Mouse (Mus musculus) thymus, postnatal 0 days (tissue): ENCODE measurements around the gene Bax. TPM values are rescaled to one million over a fixed set of nuclear protein-coding genes. Genes with fewer than 3 reads are reported as not detected.

Experiments used
- DNase-seq: peaks from one replicate; pipeline ENCODE4 v3.0.0-alpha.2; 2015; ENCODE audit warnings: low spot score
- microRNA-seq: library from miRNA; unstranded; fragments of <30 nt; microRNA quantifications from one replicate; pipeline ENCODE4, GENCODE M21; 2016; ENCODE audit warnings: borderline number of aligned reads
- polyA plus RNA-seq: library from polyadenylated mRNA; unstranded; fragments of >200 nt; fragmentation: Nextera tagmentation; extraction: Ambion mirVana; gene quantifications from 2 replicates; pipeline ENCODE4 v1.2.1, GENCODE M21; 2015

The Bax gene
- polyA plus RNA-seq, 1 experiment from 2014 or later, result 178 TPM

GRCm38 (mm10) chr7:45419859-45420614, 46.7 kb downstream of the Bax start:
- no peak for DNase-seq

- no peak for DNase-seq
These were observed 48.7 kb downstream of the Bax start for GRCm38 (mm10) chr7:45417962-45418492.

GRCm38 (mm10) chr7:45415636-45416035, 51.1 kb downstream of the Bax start:
- DNase-seq, result peak; percentile 38

GRCm38 (mm10) chr7:45414740-45415224, 51.9 kb downstream of the Bax start:
- DNase-seq, result no peak

- DNase-seq, result no peak
These were observed 52.6 kb downstream of the Bax start for GRCm38 (mm10) chr7:45413864-45414739.

- DNase-seq, result peak; percentile 10
These were observed 53.4 kb downstream of the Bax start, which contains the start of gene Ntf5 for GRCm38 (mm10) chr7:45413113-45413863. TSS of gene Ntf5 (plus strand) at chr7:45413695.

GRCm38 (mm10) chr7:45412421-45412820, 54.3 kb downstream of the Bax start:
- DNase-seq, result no peak

Small RNAs within 50 kb of the gene (microRNA-seq; reads per million reads assigned to microRNA genes)
- not detected for gene Gm22133

Other genes starting within 250 kb of the Bax start
- 143 and 146 TPM in 2 replicates for gene Cd37, start 227.8 kb downstream of the Bax start, polyA plus RNA-seq
- 0.17 TPM in 1 of 2 replicates, not detected in the other for gene Slc6a16, start 225.8 kb downstream of the Bax start, polyA plus RNA-seq
- gene Slc6a21, start 189.4 kb downstream of the Bax start, polyA plus RNA-seq, result 0.08 TPM in 1 of 2 replicates, not detected in the other
- gene Trpm4, start 133.1 kb downstream of the Bax start, polyA plus RNA-seq, result 4.9 and 5.2 TPM in 2 replicates
- gene Hrc, start 131.6 kb downstream of the Bax start, polyA plus RNA-seq, result 0.08 and 0.09 TPM in 2 replicates
- gene Ppfia3, start 99.9 kb downstream of the Bax start, polyA plus RNA-seq, result 0.27 and 0.49 TPM in 2 replicates
- gene Lin7b, start 96.3 kb downstream of the Bax start, polyA plus RNA-seq, result 0.49 and 0.79 TPM in 2 replicates
- gene Snrnp70, start 71.2 kb downstream of the Bax start, polyA plus RNA-seq, result 198 and 222 TPM in 2 replicates
- 0.14 and 0.34 TPM in 2 replicates for gene Kcna7, start 61.2 kb downstream of the Bax start, polyA plus RNA-seq
- 3.9 and 4.2 TPM in 2 replicates for gene Ntf5, start 53.2 kb downstream of the Bax start, polyA plus RNA-seq
- not detected in 2 replicates for gene Lhb, start 46.1 kb downstream of the Bax start, polyA plus RNA-seq
- gene Gys1, start 32.1 kb downstream of the Bax start, polyA plus RNA-seq, result 9.4 and 10.5 TPM in 2 replicates
- 129 and 143 TPM in 2 replicates for gene Ruvbl2, start 28.8 kb downstream of the Bax start, polyA plus RNA-seq
- 3,702 and 3,772 TPM in 2 replicates for gene Ftl1, start 7.0 kb downstream of the Bax start, polyA plus RNA-seq
- 2.6 and 2.8 TPM in 2 replicates for gene Tulp2, start 15.0 kb upstream of the Bax start, polyA plus RNA-seq
- gene Gm45808, start 19.9 kb upstream of the Bax start, polyA plus RNA-seq, result not detected in 2 replicates
- 1.1 and 1.5 TPM in 2 replicates for gene Dhdh, start 21.9 kb upstream of the Bax start, polyA plus RNA-seq
- gene Nucb1, start 43.5 kb upstream of the Bax start, polyA plus RNA-seq, result 110 and 111 TPM in 2 replicates
- gene Ppp1r15a, start 59.4 kb upstream of the Bax start, polyA plus RNA-seq, result 16.2 and 17.2 TPM in 2 replicates
- gene Plekha4, start 59.4 kb upstream of the Bax start, polyA plus RNA-seq, result 3.3 and 4.6 TPM in 2 replicates
- gene Hsd17b14, start 88.0 kb upstream of the Bax start, polyA plus RNA-seq, result 1.1 and 1.2 TPM in 2 replicates
- 86.5 and 87.3 TPM in 2 replicates for gene Bcat2, start 103.3 kb upstream of the Bax start, polyA plus RNA-seq
- 17.5 and 20.5 TPM in 2 replicates for gene Fgf21, start 148.6 kb upstream of the Bax start, polyA plus RNA-seq
- gene Fut1, start 150.4 kb upstream of the Bax start, polyA plus RNA-seq, result 1.4 and 3.2 TPM in 2 replicates
- 0.08 and 0.16 TPM in 2 replicates for gene Izumo1, start 154.9 kb upstream of the Bax start, polyA plus RNA-seq
- 2.9 and 4.4 TPM in 2 replicates for gene Rasip1, start 160.6 kb upstream of the Bax start, polyA plus RNA-seq
- 1.6 and 1.9 TPM in 2 replicates for gene Mamstr, start 173.1 kb upstream of the Bax start, polyA plus RNA-seq
- 0.44 and 0.52 TPM in 2 replicates for gene Fut2, start 199.5 kb upstream of the Bax start, polyA plus RNA-seq
- gene Ntn5, start 217.1 kb upstream of the Bax start, polyA plus RNA-seq, result 0.73 and 0.76 TPM in 2 replicates
- 0.30 and 0.53 TPM in 2 replicates for gene Sec1, start 227.5 kb upstream of the Bax start, polyA plus RNA-seq
- 0.35 and 0.36 TPM in 2 replicates for gene Car11, start 232.9 kb upstream of the Bax start, polyA plus RNA-seq
- gene Dbp, start 238.2 kb upstream of the Bax start, polyA plus RNA-seq, result 10.6 and 13.4 TPM in 2 replicates
- 1,315 and 1,426 TPM in 2 replicates for gene Rpl18, start 248.6 kb upstream of the Bax start, polyA plus RNA-seq